Mouse (Mus musculus) kidney, adult 11 months (tissue): ENCODE results near the gene Ccdc84.
"Not testable (repeated sequence)": the region's sequence is repeated elsewhere in the genome, so short reads cannot be mapped to it uniquely, and the experiment has no call there.

ENCODE experiments used
- DNase-seq: peaks from one replicate; pipeline ENCODE4 v3.0.0; 2022

Gene Ccdc84

GRCm38 (mm10) chr9:44418519-44419385 lies at the start of gene Ccdc84:
TSS of gene Ccdc84 (minus strand) at chr9:44418569.
- DNase-seq = no peak

- DNase-seq = no peak
Measured at GRCm38 (mm10) chr9:44461950-44462349, 43.6 kb upstream of the Ccdc84 start.

GRCm38 (mm10) chr9:44457035-44457742 lies 38.8 kb upstream of the Ccdc84 start:
- no peak for DNase-seq

GRCm38 (mm10) chr9:44454891-44455220 lies 36.5 kb upstream of the Ccdc84 start, which contains the start of gene Upk2:
TSS of gene Upk2 (minus strand) at chr9:44454976.
- no peak for DNase-seq

- DNase-seq = peak; percentile 63
Measured at GRCm38 (mm10) chr9:44454132-44454890, 35.9 kb upstream of the Ccdc84 start.

GRCm38 (mm10) chr9:44450387-44450786 lies 32.0 kb upstream of the Ccdc84 start:
- DNase-seq = no peak

GRCm38 (mm10) chr9:44444402-44445025 lies 26.1 kb upstream of the Ccdc84 start:
- not testable (repeated sequence) for DNase-seq

- DNase-seq = no peak
Measured at GRCm38 (mm10) chr9:44440961-44441360, 22.6 kb upstream of the Ccdc84 start, which contains the start of gene Foxr1. TSS of gene Foxr1 (minus strand) at chr9:44441136.

DNA sequence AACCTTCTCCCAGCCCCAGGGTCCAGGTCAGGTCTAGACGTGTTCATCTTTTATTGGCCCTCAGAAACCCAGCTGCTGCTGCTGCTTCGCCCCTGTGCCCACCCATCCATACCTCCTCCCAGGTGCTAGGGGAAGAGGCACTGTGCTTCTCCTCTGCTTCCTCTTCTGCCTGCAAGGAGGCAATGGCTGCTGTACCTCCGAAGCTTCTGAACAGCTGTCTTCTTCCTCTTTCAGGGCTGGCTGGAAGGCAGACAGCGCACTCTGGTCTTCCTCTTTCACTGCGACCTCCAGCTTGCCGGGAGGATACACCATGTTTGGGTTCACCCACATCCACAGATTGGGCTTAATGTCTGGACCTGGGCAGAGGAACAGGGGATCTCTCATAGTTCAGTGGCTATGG lies 17.4 kb upstream of the Ccdc84 start:
- DNase-seq = no peak

- no peak for DNase-seq
Measured at GRCm38 (mm10) chr9:44432577-44433185, 14.3 kb upstream of the Ccdc84 start.

DNA sequence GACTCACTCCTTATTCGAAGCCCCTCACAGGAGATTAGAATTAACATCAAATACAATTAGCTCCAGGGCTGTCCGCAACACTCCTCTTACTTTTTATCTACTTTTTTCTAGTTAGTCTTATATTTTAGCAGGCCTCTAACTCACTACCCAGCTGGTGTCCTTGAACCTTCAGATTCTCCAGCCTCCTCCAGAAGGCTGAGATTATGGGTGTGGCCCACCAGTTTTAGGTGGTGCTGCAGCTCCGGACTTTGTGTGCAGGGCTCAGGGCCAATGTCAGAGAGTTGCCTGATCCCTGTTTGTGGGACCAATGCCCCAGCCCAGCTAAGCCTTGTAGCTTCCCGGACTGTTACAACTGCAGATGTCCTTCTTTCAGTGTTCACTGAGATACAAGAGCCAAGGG lies 5.2 kb upstream of the Ccdc84 start:
- DNase-seq = no peak

DNA sequence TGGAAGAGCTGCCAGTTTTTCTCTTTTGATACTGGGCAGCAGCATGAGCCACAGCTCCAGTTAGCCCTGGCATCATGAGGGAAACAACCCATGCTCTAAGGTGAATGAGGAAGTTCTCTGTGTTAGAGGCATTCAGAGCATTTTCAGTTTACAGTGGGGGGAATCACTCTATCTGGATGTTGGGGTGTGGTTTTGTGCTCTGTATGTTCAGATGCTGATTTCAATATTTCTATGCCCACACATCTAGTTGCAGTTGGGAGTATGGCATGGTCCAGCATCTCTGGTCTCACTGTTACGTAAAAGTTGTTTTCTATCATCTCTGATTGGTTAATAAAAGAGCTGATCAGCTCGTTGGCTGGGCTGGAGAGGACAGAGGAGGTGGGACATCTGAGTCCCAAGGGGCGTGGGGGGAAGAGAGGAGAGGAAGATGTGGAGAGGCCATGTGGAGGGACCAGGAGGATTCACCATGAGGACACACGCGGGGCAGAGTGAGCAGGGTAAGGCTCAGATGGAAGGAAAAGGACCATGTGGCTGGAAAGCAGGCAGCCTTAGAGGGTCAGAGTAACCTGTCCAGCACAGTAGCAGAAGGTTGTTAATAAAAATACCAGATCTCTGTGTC lies 2.0 kb upstream of the Ccdc84 start:
- no peak for DNase-seq

DNA sequence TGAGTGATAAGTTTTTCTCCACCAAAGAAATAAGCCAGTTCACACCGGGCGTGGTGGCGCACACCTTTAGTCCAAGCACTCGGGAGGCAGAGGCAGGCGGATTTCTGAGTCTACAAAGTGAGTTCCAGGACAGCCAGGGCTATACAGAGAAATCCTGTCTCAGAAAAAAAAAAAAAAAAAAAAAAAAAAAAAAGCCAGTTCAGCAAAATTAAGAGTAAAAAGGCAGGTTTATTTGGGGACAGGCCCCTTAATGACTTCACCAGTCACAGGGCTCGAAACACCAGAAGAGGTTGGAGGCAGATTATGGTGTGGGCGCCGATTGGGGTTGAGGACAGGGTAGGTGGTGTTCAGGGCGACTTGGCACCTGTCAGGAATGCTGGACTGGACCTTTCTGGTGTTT lies 1.4 kb upstream of the Ccdc84 start:
- not testable (repeated sequence) for DNase-seq

DNA sequence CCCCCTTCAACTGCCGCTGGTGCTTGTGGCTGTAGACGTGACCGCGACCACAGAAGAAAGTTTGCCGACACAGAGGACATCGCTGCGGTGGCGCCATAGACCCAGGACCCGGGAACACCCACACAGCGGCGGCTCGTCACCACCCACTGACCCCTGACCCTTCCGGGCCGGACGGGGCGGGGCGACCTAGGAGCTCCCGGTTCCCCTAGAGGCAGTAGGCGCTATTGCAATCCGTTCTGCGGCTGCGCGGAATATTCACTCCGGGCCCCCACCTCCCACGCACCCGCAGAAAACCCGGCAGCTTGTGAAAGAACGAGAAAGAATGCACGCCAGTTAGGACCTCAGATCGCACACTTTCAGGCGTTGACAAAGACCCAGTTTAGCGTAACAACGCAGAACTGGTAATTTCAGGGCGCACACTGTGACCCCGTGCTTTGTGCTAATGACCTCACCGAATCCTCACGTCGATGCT lies 441 bp downstream of the Ccdc84 start:
- DNase-seq = peak; percentile 93

- DNase-seq = no peak
Measured at GRCm38 (mm10) chr9:44417156-44417891, 1.0 kb downstream of the Ccdc84 start.

DNA sequence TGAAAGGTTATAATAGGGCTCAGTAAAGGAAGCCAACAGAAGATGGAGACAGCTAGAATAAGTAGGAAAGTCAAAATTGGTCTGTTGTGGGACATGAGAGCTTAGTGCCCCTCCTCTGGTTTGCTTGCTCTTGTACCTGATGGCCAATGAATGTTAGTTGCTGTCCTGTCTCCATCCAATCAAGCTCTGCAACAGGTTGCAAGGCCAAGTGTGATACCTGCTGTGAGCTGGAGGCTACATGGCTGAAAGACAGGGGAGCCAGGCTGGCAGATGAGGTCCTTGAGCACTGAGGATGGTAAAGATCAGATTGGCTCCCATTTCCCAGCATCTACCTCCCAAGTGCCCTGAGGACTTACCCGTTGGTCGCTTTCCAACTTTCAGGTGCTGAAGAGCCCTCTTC lies 5.6 kb downstream of the Ccdc84 start:
- DNase-seq = no peak

GRCm38 (mm10) chr9:44412306-44412705 lies 6.1 kb downstream of the Ccdc84 start:
- DNase-seq = no peak

- DNase-seq = no peak
Measured at GRCm38 (mm10) chr9:44411601-44412130, 6.7 kb downstream of the Ccdc84 start.

- DNase-seq = no peak
Measured at GRCm38 (mm10) chr9:44410647-44411336, 7.6 kb downstream of the Ccdc84 start.

GRCm38 (mm10) chr9:44408693-44409092 lies 9.7 kb downstream of the Ccdc84 start:
- not testable (repeated sequence) for DNase-seq
